Mouse (Mus musculus) forebrain, embryonic 11.5 days (tissue): ENCODE measurements at regions not wholly inside any gene's neighbourhood (a gene's known extent, or its start where the extent isn't known, plus 50 kb on each side); places are given as distances from the start of the nearest gene placed in this dataset.
A peak's percentile ranks its signal among the peaks of the same experiment; 100 is the strongest.

ENCODE experiments used
- ATAC-seq: fragments of 200-750 bp; cut with Nextera tagmentation; replicated peaks from 2 replicates; pipeline ENCODE4 v1.8.0; 2017; ENCODE audit warnings: moderate TSS enrichment; ENCODE audit not compliant: low FRiP score
- DNase-seq: peaks from one replicate; pipeline ENCODE4 v3.0.0-alpha.2; 2017; ENCODE audit warnings: low spot score
- H3K27ac ChIP-seq: fragments of 300-500 bp; sonication (generic); 2 replicates; pipeline ENCODE4 v1.5.1; 2014; ENCODE audit warnings: low read depth, low read length
- H3K27me3 ChIP-seq: fragments of 300-500 bp; sonication (generic); 2 replicates; pipeline ENCODE4 v1.6.1; 2014; ENCODE audit warnings: mild to moderate bottlenecking, low read length, mixed read lengths; ENCODE audit not compliant: control insufficient read depth, insufficient read depth
- H3K36me3 ChIP-seq: fragments of 300-500 bp; sonication (generic); 2 replicates; pipeline ENCODE4 v1.6.1; 2014; ENCODE audit warnings: mild to moderate bottlenecking, low read length, moderate library complexity, mixed read lengths; ENCODE audit not compliant: control insufficient read depth, insufficient read depth
- H3K4me1 ChIP-seq: fragments of 300-500 bp; sonication (generic); replicated peaks from 2 replicates; pipeline ENCODE4 v1.6.1; 2014; ENCODE audit warnings: low read length, mixed read lengths; ENCODE audit not compliant: control insufficient read depth, insufficient read depth
- H3K4me2 ChIP-seq: fragments of 300-500 bp; sonication (generic); 2 replicates; pipeline ENCODE4 v1.6.1; 2014; ENCODE audit warnings: low read depth, mild to moderate bottlenecking, low read length, moderate library complexity, mixed read lengths; ENCODE audit not compliant: severe bottlenecking
- H3K4me3 ChIP-seq: fragments of 300-500 bp; sonication (generic); 2 replicates; pipeline ENCODE4 v1.5.1; 2014; ENCODE audit warnings: low read depth, low read length
- H3K9ac ChIP-seq: fragments of 300-500 bp; sonication (generic); 2 replicates; pipeline ENCODE4 v1.6.1; 2014; ENCODE audit warnings: low read length
- H3K9me3 ChIP-seq: fragments of 300-500 bp; sonication (generic); 2 replicates; pipeline ENCODE4 v1.6.1; 2016; ENCODE audit warnings: low read length, mixed read lengths; ENCODE audit not compliant: control insufficient read depth
- WGBS: fragments of 180-500 bp; shearing (Covaris S2); extraction: QIAGEN DNeasy Blood & Tissue Kit; methylation state at CpG from one replicate; pipeline ENCODE4 v1.1.7; 2014; 5-methylcytosine and 5-hydroxymethylcytosine counted together

- H3K4me3 ChIP-seq: no peak overlapping the region
- no peaks in the 10 kb centered on the region for H3K9me3 ChIP-seq
- H3K36me3 ChIP-seq: no peaks in the 10 kb centered on the region
- no peak overlapping the region for H3K27ac ChIP-seq
- no peak for DNase-seq
- H3K27me3 ChIP-seq: no peaks in the 10 kb centered on the region
- no peaks in the 10 kb centered on the region for H3K4me1 ChIP-seq
- WGBS: 89% methylated on average over 1 of the region's 1 CpGs
- H3K4me2 ChIP-seq: no peak overlapping the region
- ATAC-seq: no peak
- H3K9ac ChIP-seq: no peak overlapping the region
These were observed 498.1 kb downstream of the Slc22a22 start for GRCm38 (mm10) chr15:56979353-56979752.

GRCm38 (mm10) chr15:56975446-56976433 is 501.7 kb downstream of the Slc22a22 start:
- no peak for DNase-seq
- WGBS: 16% methylated on average over 4 of the region's 4 CpGs

GRCm38 (mm10) chr15:56970140-56970539 is 507.3 kb downstream of the Slc22a22 start:
- Histone ChIP-seq H3K9ac (no peak overlapping the region), H3K27ac (no peak overlapping the region), H3K36me3 (no peaks in the 10 kb centered on the region), H3K4me1 (no peaks in the 10 kb centered on the region), H3K9me3 (no peaks in the 10 kb centered on the region), H3K4me3 (no peak overlapping the region), H3K4me2 (no peak overlapping the region), H3K27me3 (no peaks in the 10 kb centered on the region)
- ATAC-seq (no peak), DNase-seq (no peak)
- 78% methylated on average over 1 of the region's 1 CpGs for WGBS

More at GRCm38 (mm10) chr15:56975446-56976433, 501.7 kb downstream of the Slc22a22 start:
- no peaks in the 10 kb centered on the region for H3K9me3 ChIP-seq
- no peak overlapping the region for H3K9ac ChIP-seq
- ATAC-seq: peak; percentile 73
- no peaks in the 10 kb centered on the region for H3K4me1 ChIP-seq
- no peaks in the 10 kb centered on the region for H3K36me3 ChIP-seq
- no peaks in the 10 kb centered on the region for H3K27me3 ChIP-seq
- H3K4me3 ChIP-seq: no peak overlapping the region
- no peak overlapping the region for H3K27ac ChIP-seq
- H3K4me2 ChIP-seq: no peak overlapping the region

GRCm38 (mm10) chr15:56956356-56956755 is 521.1 kb downstream of the Slc22a22 start:
- Histone ChIP-seq H3K9me3 (no peaks in the 10 kb centered on the region), H3K9ac (no peak overlapping the region), H3K27me3 (no peaks in the 10 kb centered on the region), H3K4me1 (no peaks in the 10 kb centered on the region), H3K36me3 (no peaks in the 10 kb centered on the region), H3K27ac (no peak overlapping the region), H3K4me2 (no peak overlapping the region), H3K4me3 (no peak overlapping the region)
- ATAC-seq (no peak), DNase-seq (no peak)
- WGBS: 80% methylated on average over 2 of the region's 2 CpGs

- Histone ChIP-seq H3K4me3 (no peak overlapping the region), H3K27me3 (no peaks in the 10 kb centered on the region), H3K4me1 (no peaks in the 10 kb centered on the region), H3K9ac (no peak overlapping the region), H3K27ac (no peak overlapping the region), H3K9me3 (no peaks in the 10 kb centered on the region), H3K4me2 (no peak overlapping the region), H3K36me3 (no peaks in the 10 kb centered on the region)
- DNase-seq: no peak
- ATAC-seq: no peak
These were observed 525.2 kb downstream of the Slc22a22 start for GRCm38 (mm10) chr15:56952176-56952575.

GRCm38 (mm10) chr15:56950824-56951223 is 526.6 kb downstream of the Slc22a22 start:
- Histone ChIP-seq H3K9me3 (no peaks in the 10 kb centered on the region), H3K4me2 (no peak overlapping the region), H3K4me1 (no peaks in the 10 kb centered on the region), H3K9ac (no peak overlapping the region), H3K27ac (no peak overlapping the region), H3K27me3 (no peaks in the 10 kb centered on the region), H3K36me3 (no peaks in the 10 kb centered on the region), H3K4me3 (no peak overlapping the region)
- 99% methylated on average over 2 of the region's 2 CpGs for WGBS
- ATAC-seq: no peak
- DNase-seq: no peak

GRCm38 (mm10) chr15:56940891-56941290 is 536.5 kb downstream of the Slc22a22 start:
- Histone ChIP-seq H3K4me3 (no peak overlapping the region), H3K4me2 (no peak overlapping the region), H3K27ac (no peak overlapping the region), H3K9ac (no peak overlapping the region), H3K36me3 (no peaks in the 10 kb centered on the region), H3K4me1 (no peaks in the 10 kb centered on the region), H3K27me3 (no peaks in the 10 kb centered on the region), H3K9me3 (no peaks in the 10 kb centered on the region)
- no peak for DNase-seq
- no peak for ATAC-seq
- 93% methylated on average over 1 of the region's 1 CpGs for WGBS

- no peak overlapping the region for H3K27ac ChIP-seq
- DNase-seq (no peak), ATAC-seq (no peak)
- H3K9ac ChIP-seq: no peak overlapping the region
- H3K36me3 ChIP-seq: no peaks in the 10 kb centered on the region
- no peak overlapping the region for H3K4me3 ChIP-seq
- H3K4me1 ChIP-seq: no peaks in the 10 kb centered on the region
- H3K9me3 ChIP-seq: no peaks in the 10 kb centered on the region
- no peak overlapping the region for H3K4me2 ChIP-seq
- no peaks in the 10 kb centered on the region for H3K27me3 ChIP-seq
These were observed 580.9 kb downstream of the Slc22a22 start for GRCm38 (mm10) chr15:56896553-56896952.

- Histone ChIP-seq H3K4me2 (no peak overlapping the region), H3K9me3 (no peaks in the 10 kb centered on the region), H3K27ac (no peak overlapping the region), H3K9ac (no peak overlapping the region), H3K4me3 (no peak overlapping the region), H3K36me3 (no peaks in the 10 kb centered on the region), H3K4me1 (no peaks in the 10 kb centered on the region), H3K27me3 (no peaks in the 10 kb centered on the region)
- DNase-seq (no peak), ATAC-seq (no peak)
- WGBS: 73% methylated on average over 5 of the region's 5 CpGs
These were observed 595.9 kb downstream of the Slc22a22 start for GRCm38 (mm10) chr15:56881501-56881900.
